Mouse (Mus musculus): Measurements from ENCODE around the gene Prkce.

The Prkce gene

DNA sequence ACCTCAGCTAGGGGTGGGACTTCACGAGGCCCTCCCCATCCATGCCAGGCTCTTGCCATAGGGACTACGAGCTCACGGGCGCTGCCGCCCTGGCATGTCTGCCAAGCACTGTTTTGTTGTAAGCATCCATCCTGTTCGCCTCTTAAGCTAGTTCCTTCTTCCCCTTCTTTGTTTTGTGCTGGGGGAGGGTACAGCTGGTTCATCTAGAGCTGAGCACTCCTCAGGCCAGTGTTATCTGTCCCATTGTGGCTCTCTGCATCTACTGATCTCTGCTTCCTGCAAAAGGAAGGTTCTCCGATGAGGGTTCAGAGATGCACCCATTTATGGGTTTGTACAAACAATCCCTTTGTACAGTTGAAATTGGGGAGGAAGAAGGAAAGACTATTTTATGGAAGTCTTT is 9.1 kb downstream of the Prkce start:
- no peak for DNase-seq (ENCODE audit: low spot score in 2 of 2)

GRCm38 (mm10) chr17:86183788-86184187 is 16.2 kb downstream of the Prkce start:
- DNase-seq (ENCODE audit: low spot score in 2 of 2): no peak

DNA sequence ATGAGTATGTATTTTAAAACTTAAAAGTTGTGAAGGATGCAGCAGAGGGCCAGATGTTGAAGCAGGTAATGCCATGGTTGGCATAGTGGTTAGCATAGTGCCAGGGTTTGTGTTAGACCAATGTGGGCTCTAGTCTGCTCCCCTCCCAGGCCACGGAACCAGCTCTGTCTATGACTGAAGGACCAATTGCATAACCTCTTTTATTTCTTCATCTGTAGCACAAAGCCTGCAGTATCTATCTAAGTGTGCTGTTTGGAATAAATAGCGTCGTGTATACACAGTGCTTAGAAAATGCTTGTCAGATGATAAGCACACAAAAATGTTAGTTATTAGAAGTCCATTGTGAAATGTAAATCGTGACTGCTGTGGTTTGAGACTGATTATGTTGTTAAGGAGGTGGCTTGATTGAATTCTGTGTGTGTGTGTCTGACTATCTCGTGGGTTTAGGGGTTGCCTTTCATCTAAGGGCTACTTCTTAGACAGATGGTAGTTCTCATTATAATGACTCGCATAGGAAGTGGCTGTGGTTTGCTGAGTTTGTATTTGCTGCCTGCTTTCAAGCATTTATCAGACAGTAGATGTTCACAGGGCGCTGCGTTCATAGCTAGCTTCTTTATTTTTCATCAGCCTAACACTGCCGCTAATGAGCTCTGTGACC is 17.1 kb downstream of the Prkce start:
- DNase-seq (ENCODE audit: low spot score in 2 of 2): no peak

- DNase-seq (ENCODE audit: low spot score in 2 of 2): no peak
These were observed 18.0 kb downstream of the Prkce start for GRCm38 (mm10) chr17:86185584-86185983.

DNA sequence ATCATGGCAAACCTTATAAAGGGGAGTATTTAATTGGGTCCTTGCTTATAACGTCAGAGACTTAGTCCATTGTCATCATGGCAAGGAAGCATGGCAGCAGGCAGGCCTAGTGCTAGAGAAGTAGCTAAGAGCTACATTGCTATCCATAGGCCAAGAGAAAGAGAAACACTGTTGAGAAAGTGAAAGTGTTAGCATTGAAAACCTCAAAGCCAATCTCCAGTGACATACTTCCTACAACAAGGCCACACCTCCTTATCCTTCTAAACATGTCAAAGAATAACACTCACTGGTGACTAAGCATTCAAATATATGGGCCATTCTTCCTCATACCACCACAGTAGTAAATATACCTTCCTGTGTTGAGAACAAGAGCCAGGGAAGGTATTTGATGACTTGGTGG is 20.2 kb downstream of the Prkce start:
- no peak for DNase-seq (ENCODE audit: low spot score in 2 of 2)

- no peak for DNase-seq (ENCODE audit: low spot score in 2 of 2)
These were observed 26.4 kb downstream of the Prkce start for GRCm38 (mm10) chr17:86193979-86194378.

- no peak for DNase-seq (ENCODE audit: low spot score in 2 of 2)
These were observed 27.3 kb downstream of the Prkce start for GRCm38 (mm10) chr17:86194921-86195320.

- no peak for DNase-seq (ENCODE audit: low spot score in 2 of 2)
These were observed 31.2 kb downstream of the Prkce start for GRCm38 (mm10) chr17:86198496-86199465.

DNA sequence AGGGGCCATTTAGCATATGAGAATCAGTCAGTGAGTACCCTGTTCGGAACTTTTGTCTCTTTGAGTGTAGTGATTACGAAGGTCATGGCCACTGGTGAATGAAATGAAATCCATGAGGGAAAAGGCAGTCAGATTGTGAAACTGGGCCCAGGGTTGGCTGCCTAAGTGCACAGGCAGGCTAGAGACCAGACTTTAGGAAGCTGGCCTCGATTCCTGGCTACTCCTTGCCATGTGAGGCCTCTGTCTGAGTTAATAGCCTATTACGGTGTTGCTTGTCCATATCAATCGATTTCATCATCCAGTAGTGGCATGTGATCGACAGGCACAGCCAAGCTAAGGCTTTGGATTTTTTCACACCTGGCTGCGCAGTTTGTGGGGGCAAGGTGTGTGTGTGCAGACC is 34.4 kb downstream of the Prkce start:
- DNase-seq (ENCODE audit: low spot score in 2 of 2): peak in 1 of 2 experiments; percentile 46

DNA sequence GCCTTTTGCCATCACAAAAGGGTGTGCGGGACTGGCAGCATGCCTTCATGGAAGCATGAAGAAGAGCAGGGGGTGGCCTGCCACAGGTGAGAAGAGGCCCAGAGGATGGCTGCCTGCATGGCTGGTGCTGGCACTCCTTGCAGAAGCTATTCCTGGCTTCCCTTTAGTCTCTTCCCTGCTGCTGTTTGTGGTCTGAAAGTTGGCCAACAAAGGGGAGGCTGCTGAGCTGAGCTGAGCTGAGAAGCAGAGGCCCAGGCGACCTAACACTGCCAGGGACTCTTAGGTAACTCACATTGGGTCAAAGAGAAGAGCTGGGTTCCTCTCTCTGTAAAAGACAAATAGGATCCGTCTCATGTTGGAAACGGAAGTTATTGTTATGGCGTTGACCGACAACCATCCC is 35.4 kb downstream of the Prkce start:
- no peak for DNase-seq (ENCODE audit: low spot score in 2 of 2)

DNA sequence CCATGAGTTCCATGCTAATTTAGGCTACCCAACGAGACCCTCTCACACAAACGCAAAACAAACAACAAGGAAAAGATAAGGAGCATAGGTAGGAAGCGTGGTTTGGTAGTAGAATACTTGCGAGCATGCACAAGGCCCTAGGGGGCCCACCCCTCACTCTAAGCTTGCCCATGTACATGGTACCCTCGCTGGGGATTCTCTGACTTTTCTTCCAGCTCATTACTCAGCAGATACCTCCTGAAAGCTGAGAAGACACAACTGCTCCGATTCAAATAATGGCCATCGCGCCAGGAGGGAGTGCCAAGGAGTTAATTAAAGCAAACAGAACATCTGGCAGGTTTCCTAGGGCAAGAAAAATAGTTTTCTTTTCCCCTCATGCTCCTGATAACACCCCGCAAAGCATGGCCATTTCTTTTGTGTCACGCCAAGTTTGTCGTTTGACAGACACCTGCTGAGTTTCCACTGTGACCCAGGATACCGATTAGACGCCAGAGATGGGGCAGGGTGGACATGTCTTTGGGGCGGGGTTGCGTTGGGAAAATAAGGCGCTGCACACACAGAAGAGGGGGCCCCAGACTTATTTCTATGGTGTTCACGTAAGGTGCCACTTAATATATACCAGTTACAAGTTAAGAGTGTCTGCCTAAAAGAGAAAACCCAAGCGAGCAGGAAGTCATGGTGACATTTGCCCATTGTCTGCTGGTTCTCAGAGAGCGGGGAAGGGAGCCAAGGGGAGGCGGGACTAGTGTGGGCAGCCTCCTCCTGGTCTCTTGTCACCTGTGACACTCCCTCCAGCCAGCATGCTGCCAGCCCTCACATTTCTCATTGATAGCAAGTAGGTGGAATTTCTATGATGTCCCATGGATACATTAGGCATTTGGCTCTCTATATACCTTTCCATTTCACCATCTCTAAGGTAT is 36.2 kb downstream of the Prkce start:
- DNase-seq (ENCODE audit: low spot score in 2 of 2): no peak

- no peak for DNase-seq (ENCODE audit: low spot score in 2 of 2)
These were observed 38.7 kb downstream of the Prkce start for GRCm38 (mm10) chr17:86206289-86206688.

- DNase-seq (ENCODE audit: low spot score in 2 of 2): no peak
These were observed 40.7 kb downstream of the Prkce start for GRCm38 (mm10) chr17:86208057-86208820.

- no peak for DNase-seq (ENCODE audit: low spot score in 2 of 2)
These were observed 41.2 kb downstream of the Prkce start for GRCm38 (mm10) chr17:86208821-86209186.

DNA sequence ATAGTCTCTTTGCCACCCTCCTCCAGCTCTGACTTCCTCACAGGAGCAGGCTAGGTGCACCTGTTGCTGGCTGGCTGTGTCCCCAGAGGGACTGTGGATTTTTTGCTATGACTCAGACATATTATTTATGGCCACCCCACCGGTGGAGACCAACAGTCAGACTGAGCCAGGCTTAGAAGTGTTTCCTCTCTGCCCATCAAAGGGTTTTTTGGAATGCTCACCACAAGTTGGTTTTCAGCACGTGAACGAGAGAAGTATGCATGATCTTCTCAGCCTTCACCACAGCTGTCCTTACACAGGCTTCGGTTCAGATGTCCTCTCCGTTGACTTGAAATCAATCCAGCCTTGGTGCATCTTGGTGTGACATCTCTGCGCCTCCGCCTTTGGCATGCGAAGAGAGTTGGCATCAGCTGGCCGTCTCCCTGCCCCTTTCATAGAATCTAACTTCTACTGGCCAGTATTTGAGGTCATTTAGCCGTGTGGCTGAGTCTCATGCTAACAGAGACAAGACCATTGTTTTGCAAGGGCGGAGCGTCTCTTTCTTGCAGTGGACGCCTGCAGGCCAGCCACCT is 42.2 kb downstream of the Prkce start:
- no peak for DNase-seq (ENCODE audit: low spot score in 2 of 2)

GRCm38 (mm10) chr17:86212204-86212603 is 44.6 kb downstream of the Prkce start:
- no peak for DNase-seq (ENCODE audit: low spot score in 2 of 2)

- DNase-seq (ENCODE audit: low spot score in 2 of 2): no peak
These were observed 46.7 kb downstream of the Prkce start for GRCm38 (mm10) chr17:86214285-86214684.

GRCm38 (mm10) chr17:86214741-86215140 is 47.2 kb downstream of the Prkce start:
- DNase-seq (ENCODE audit: low spot score in 2 of 2): no peak

- DNase-seq (ENCODE audit: low spot score in 2 of 2): peak; percentile 20 to 37
These were observed 48.2 kb downstream of the Prkce start for GRCm38 (mm10) chr17:86215771-86216170.

DNA sequence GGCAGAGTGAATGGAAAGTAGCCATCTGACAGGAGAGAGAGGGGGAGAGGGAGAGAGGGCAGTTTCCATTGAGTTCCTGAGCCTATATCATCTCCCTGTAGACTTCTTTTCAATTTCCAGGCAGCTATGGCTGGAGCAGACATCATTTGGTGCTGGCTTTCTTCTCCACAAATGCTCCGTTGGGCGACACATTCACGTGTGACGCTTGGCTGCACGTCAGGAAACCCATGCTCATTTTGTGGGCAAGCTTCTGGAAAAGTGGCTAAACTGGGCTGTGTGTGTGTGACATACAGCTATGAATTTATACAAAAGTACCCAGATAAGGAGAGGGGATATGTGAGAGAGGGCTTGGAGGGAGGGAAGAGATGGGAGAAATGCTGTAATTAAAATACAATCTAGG is 49.9 kb downstream of the Prkce start:
- no peak for DNase-seq (ENCODE audit: low spot score in 2 of 2)

DNA sequence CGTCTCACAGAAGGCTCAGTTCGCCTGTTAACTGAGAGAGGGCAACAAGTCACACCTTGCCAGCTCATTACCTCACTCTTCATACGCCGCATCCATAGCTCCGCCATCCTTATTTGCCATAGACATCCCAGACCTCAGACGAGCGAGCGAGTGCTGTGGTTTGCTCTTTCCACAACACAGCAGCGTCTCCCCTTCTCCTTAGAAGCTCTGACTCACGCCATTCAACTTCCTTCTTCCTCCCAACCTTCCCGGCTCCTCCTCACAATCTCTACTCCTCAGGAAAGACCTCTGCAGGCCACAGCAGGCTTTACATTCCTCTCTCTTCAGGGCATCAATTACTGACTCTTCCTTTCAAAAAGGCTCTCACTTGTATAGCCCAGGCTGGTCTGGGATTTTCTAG is 51.0 kb downstream of the Prkce start:
- DNase-seq (ENCODE audit: low spot score in 2 of 2): no peak
